Mouse (Mus musculus) myocyte (in vitro differentiated cells): ENCODE results near the gene Dab1. TPM values are rescaled to one million over a fixed set of nuclear protein-coding genes. Genes with fewer than 3 reads are reported as not detected.

Experiments
- H3K27me3 ChIP-seq: one replicate; pipeline ENCODE4 v1.6.1; 2011; ENCODE audit not compliant: control insufficient read depth, insufficient read depth, insufficient read length
- H3K36me3 ChIP-seq: one replicate; pipeline ENCODE4 v1.6.1; 2011; ENCODE audit not compliant: control insufficient read depth, insufficient read depth
- H3K4me2 ChIP-seq: one replicate; pipeline ENCODE4 v1.6.1; 2011; ENCODE audit warnings: low read depth, control low read depth
- H3K4me3 ChIP-seq: one replicate; pipeline ENCODE4 v1.5.1; 2011; ENCODE audit warnings: mild to moderate bottlenecking, control low read depth, moderate library complexity
- H3K79me2 ChIP-seq: one replicate; pipeline ENCODE4 v1.6.1; 2011; ENCODE audit not compliant: control insufficient read depth, insufficient read depth
- H3ac ChIP-seq: one replicate; pipeline ENCODE4 v1.6.1; 2011; ENCODE audit not compliant: control insufficient read depth, insufficient read length
- CEBPB ChIP-seq: IDR thresholded peaks from 2 replicates; pipeline ENCODE4 v1.6.1; 2011; ENCODE audit warnings: mild to moderate bottlenecking, moderate library complexity; ENCODE audit not compliant: poor library complexity, insufficient read depth, severe bottlenecking
- E2F4 ChIP-seq: IDR thresholded peaks from one replicate; pipeline ENCODE4 v1.6.1; 2011; ENCODE audit warnings: mild to moderate bottlenecking, control low read depth, moderate library complexity; ENCODE audit not compliant: insufficient read depth
- MAX ChIP-seq: IDR thresholded peaks from one replicate; pipeline ENCODE4 v1.6.1; 2011; ENCODE audit warnings: low read depth, mild to moderate bottlenecking, control low read depth
- MYOD1 ChIP-seq, 3 experiments: IDR thresholded peaks; one replicate each; pipeline ENCODE4 v1.6.1; 2011; ENCODE audit warnings: control low read depth in 2 of 3, low read depth in 2 of 3, mild to moderate bottlenecking in 2 of 3, moderate library complexity in 1 of 3; ENCODE audit not compliant: insufficient read length in 2 of 3, control insufficient read depth in 1 of 3
- MYOG ChIP-seq, 3 experiments: IDR thresholded peaks; one replicate each; pipeline ENCODE4 v1.6.1; 2011; ENCODE audit warnings: control low read depth in 2 of 3, low read depth in 2 of 3, mild to moderate bottlenecking in 2 of 3; ENCODE audit not compliant: insufficient read length in 2 of 3, control insufficient read depth in 1 of 3, insufficient read depth in 1 of 3
- POLR2A ChIP-seq: IDR thresholded peaks from one replicate; pipeline ENCODE4 v1.6.1; 2011; ENCODE audit warnings: low read depth, mild to moderate bottlenecking, control low read depth, moderate library complexity; ENCODE audit not compliant: insufficient read length
- POLR2AphosphoS2 ChIP-seq: IDR thresholded peaks from one replicate; pipeline ENCODE4 v1.6.1; 2011; ENCODE audit warnings: low read depth, control low read depth; ENCODE audit not compliant: insufficient read length
- REST ChIP-seq: IDR thresholded peaks from one replicate; pipeline ENCODE4 v1.6.1; 2011; ENCODE audit warnings: mild to moderate bottlenecking, control low read depth, moderate library complexity; ENCODE audit not compliant: insufficient read depth, insufficient read length
- SRF ChIP-seq: IDR thresholded peaks from one replicate; pipeline ENCODE4 v1.6.1; 2011; ENCODE audit warnings: low read depth; ENCODE audit not compliant: control insufficient read depth, insufficient read length
- TCF12 ChIP-seq: IDR thresholded peaks from one replicate; pipeline ENCODE4 v1.6.1; 2011; ENCODE audit warnings: mild to moderate bottlenecking, control low read depth; ENCODE audit not compliant: poor library complexity, insufficient read depth, severe bottlenecking
- TCF3 ChIP-seq: IDR thresholded peaks from one replicate; pipeline ENCODE4 v1.6.1; 2011; ENCODE audit warnings: low read depth, control low read depth; ENCODE audit not compliant: insufficient read length
- USF1 ChIP-seq: IDR thresholded peaks from one replicate; pipeline ENCODE4 v1.6.1; 2011; ENCODE audit warnings: low read depth, mild to moderate bottlenecking, control low read depth, moderate library complexity
- polyA plus RNA-seq: library from polyadenylated mRNA; unstranded; fragments of >200 nt; fragmentation: generic; extraction: Trizol; gene quantifications from one replicate; pipeline ENCODE4 v1.2.1, GENCODE M21; 2012; ENCODE audit warnings: missing spikeins

The Dab1 gene
- polyA plus RNA-seq, 1 experiment, result not detected

DNA sequence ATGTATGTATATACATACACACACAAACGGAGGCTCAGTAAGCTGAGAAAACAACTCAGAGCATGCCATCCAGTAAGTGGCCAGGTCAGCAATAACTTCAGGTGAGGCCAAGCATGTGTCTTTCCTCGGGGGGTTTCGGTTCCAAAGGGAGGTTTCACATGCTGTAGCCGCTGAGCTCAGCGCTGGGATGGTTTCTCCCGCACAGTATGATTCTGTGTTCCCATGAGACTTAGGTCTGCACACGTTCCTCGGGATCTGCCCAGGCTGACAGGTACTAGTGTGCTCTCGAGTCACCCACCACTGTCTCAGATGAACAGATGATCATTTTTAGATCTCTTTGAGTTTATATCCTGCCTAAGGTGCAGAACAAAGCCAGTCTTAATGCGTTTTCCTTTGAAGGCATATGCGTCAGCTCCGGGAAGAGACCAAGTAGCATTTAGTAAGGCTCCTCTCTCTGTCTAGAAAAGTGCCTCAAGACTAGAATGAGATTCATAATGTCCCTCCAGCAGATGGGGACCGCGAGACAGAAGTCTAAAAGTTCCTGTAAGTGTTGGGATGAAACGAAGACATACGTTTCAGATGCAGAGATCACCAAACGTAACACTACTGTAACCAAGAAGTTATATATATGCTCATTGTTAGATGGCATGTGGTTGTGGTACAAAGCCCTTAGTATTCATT lies 932.4 kb downstream of the Dab1 start:
- Histone ChIP-seq H3ac (no peak overlapping the region), H3K36me3 (no peaks in the 10 kb centered on the region), H3K4me3 (no peak overlapping the region), H3K79me2 (no peaks in the 10 kb centered on the region), H3K4me2 (no peak overlapping the region), H3K27me3 (no peaks in the 10 kb centered on the region)
- TF ChIP-seq E2F4 (no peak), POLR2AphosphoS2 (no peak), TCF3 (no peak), TCF12 (no peak), REST (no peak), MYOG (IDR thresholded peaks at IDR 0.05; ENCODE audit: control insufficient read depth in 1 of 3, insufficient read depth in 1 of 3, insufficient read length in 2 of 3, low read depth in 2 of 3) (no peak), MYOD1 (IDR thresholded peaks at IDR 0.05; ENCODE audit: control insufficient read depth in 1 of 3, insufficient read length in 2 of 3, low read depth in 2 of 3) (no peak), MAX (no peak), USF1 (no peak), POLR2A (no peak), SRF (no peak), CEBPB (no peak)

DNA sequence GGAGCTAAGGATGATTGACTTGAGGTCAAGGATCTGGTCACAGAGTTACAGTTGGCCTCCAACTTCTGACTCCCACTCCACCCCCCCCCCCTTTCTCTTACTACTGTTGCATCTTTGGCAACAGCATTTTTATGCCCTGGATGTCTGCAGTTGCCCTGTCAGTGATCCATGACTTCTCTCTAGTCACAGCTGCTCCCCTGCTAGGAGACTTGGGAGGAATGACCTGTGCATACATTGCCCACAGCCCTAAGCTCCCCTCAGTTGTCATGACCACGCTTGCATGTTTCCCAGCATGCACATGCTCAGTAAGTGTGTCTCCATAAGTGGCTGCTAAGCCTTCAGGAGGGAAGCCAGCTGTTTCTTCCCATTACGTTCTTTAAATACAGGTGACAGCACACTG lies 936.2 kb downstream of the Dab1 start:
- Histone ChIP-seq H3K79me2 (no peaks in the 10 kb centered on the region), H3K4me3 (no peak overlapping the region), H3K4me2 (no peak overlapping the region), H3ac (no peak overlapping the region), H3K36me3 (no peaks in the 10 kb centered on the region), H3K27me3 (no peaks in the 10 kb centered on the region)
- TF ChIP-seq MYOG (IDR thresholded peaks at IDR 0.05; ENCODE audit: control insufficient read depth in 1 of 3, insufficient read depth in 1 of 3, insufficient read length in 2 of 3, low read depth in 2 of 3) (no peak), POLR2AphosphoS2 (no peak), MYOD1 (IDR thresholded peaks at IDR 0.05; ENCODE audit: control insufficient read depth in 1 of 3, insufficient read length in 2 of 3, low read depth in 2 of 3) (no peak), TCF3 (no peak), E2F4 (no peak), CEBPB (no peak), REST (no peak)

DNA sequence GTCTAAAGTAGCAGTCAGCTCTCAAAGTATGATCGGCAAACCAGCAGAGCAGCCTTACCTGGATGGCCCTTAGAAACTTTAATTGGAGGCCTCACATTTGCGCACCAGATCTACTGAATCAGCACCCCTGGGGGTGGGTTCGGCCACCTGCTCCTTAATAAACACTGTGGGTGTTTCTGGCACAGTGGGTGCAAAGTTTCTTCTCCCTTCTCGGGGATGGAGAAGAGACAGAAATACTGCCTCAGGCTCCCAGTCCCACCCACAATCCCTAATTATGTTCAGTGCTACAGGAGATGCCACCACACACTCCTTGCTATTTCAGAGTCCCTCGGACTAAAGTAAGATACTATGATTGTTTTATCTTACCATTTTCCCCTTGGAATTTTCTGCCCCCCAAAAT lies 944.4 kb downstream of the Dab1 start:
- H3K27me3 ChIP-seq, result no peaks in the 10 kb centered on the region
- no peaks in the 10 kb centered on the region for H3K79me2 ChIP-seq
- H3K36me3 ChIP-seq, result no peaks in the 10 kb centered on the region
- H3K4me3 ChIP-seq, result no peak overlapping the region
- H3ac ChIP-seq, result no peak overlapping the region
- no peak overlapping the region for H3K4me2 ChIP-seq
- no peak for TF ChIP-seq CEBPB
- TF ChIP-seq TCF3, result no peak
- TF ChIP-seq SRF, result no peak
- no peak for TF ChIP-seq USF1
- TF ChIP-seq REST, result no peak
- no peak for TF ChIP-seq E2F4
- TF ChIP-seq MYOG (IDR thresholded peaks at IDR 0.05; ENCODE audit: control insufficient read depth in 1 of 3, insufficient read depth in 1 of 3, insufficient read length in 2 of 3, low read depth in 2 of 3), result no peak
- TF ChIP-seq MYOD1 (IDR thresholded peaks at IDR 0.05; ENCODE audit: control insufficient read depth in 1 of 3, insufficient read length in 2 of 3, low read depth in 2 of 3), result no peak
- no peak for TF ChIP-seq POLR2AphosphoS2
- no peak for TF ChIP-seq POLR2A
- no peak for TF ChIP-seq MAX

DNA sequence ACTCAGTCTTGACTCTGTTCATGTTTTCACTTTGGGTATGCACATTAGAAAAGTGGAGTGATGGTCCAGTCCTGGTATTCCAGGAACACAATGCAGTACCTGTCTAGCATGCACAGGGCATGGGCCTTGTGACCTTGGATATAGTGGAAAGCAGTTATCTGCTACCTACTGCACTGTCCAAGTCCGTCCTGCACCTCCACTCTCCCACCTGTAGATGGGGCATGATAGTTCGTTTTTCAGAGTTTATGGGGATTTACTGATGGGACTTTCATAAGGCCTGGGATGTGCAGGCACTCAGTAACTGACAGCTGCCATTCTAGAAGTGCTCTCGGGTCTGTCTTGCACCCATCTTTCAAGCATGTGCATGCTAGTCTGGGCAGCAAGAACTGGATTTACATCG lies 951.4 kb downstream of the Dab1 start:
- no peak overlapping the region for H3K4me3 ChIP-seq
- no peak for TF ChIP-seq REST
- no peak for TF ChIP-seq E2F4
- H3ac ChIP-seq, result no peak overlapping the region
- H3K27me3 ChIP-seq, result no peaks in the 10 kb centered on the region
- no peaks in the 10 kb centered on the region for H3K79me2 ChIP-seq
- H3K36me3 ChIP-seq, result no peaks in the 10 kb centered on the region
- no peak overlapping the region for H3K4me2 ChIP-seq

DNA sequence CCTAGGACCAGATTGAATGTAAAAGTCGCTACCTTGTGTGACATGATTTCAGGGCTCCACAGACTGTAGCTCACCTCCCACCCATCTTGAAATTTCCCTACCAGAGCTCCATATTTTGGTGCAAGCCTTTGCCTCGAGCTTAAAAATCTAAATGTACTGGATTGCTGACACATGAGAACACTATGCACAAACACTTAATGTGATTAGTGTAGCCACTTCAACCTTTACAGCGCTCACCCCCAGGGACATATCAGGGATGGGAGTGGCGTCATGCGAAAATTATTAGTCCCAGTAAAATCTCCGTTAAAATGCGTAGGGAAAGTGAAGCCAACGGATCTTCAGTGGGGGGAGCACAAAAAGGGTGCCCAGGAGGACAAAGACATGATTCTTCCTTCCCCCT lies 953.3 kb downstream of the Dab1 start:
- Histone ChIP-seq H3K36me3 (no peaks in the 10 kb centered on the region), H3ac (no peak overlapping the region), H3K79me2 (no peaks in the 10 kb centered on the region), H3K4me3 (no peak overlapping the region), H3K27me3 (no peaks in the 10 kb centered on the region), H3K4me2 (no peak overlapping the region)
- TF ChIP-seq POLR2A, result no peak
- no peak for TF ChIP-seq E2F4
- TF ChIP-seq REST, result no peak
- TF ChIP-seq USF1, result no peak
- no peak for TF ChIP-seq MAX
- TF ChIP-seq TCF3, result no peak
- no peak for TF ChIP-seq CEBPB
- no peak for TF ChIP-seq SRF
